Mouse (Mus musculus): ENCODE results near the gene Akt3. TPM values are rescaled to one million over a fixed set of nuclear protein-coding genes. Genes with fewer than 3 reads are reported as not detected.

The Akt3 gene
- polyA plus RNA-seq, 1 experiment = 8.7 TPM

DNA sequence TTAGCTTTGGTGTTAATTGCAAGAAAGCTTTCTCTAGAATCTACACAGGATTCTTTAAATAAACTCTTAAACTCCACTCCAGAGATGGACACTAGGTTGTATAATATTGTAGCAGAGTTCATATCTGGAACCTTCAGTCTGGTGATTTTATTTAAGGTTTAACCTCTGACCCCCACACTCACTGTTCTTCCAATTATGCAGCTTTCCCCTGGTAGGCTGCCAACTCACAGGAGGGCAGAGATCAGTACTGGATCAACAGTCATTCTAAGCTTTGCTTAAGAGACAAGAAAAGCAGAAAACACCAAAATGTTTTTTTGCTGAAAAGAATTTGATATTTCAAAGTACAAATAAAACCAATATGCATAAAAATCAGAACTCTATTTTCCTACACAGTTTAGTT, 212.1 kb downstream of the Akt3 start:
- no peaks in the 10 kb centered on the region for H3K27me3 ChIP-seq (ENCODE audit: control insufficient read depth, insufficient read depth, insufficient read length)
- H3K4me3 ChIP-seq = no peak overlapping the region
- H3K4me2 ChIP-seq (ENCODE audit: low read depth) = no peak overlapping the region
- TF ChIP-seq SRF (IDR thresholded peaks at IDR 0.05; ENCODE audit: control insufficient read depth, insufficient read length, low read depth) (no peak), TCF12 (IDR thresholded peaks at IDR 0.05; ENCODE audit: insufficient read depth, poor library complexity, severe bottlenecking) (no peak), MYOD1 (IDR thresholded peaks at IDR 0.05; ENCODE audit: control insufficient read depth in 1 of 3, insufficient read length in 2 of 3, low read depth in 2 of 3) (no peak), MAX (IDR thresholded peaks at IDR 0.05; ENCODE audit: low read depth) (no peak), CEBPB (IDR thresholded peaks at IDR 0.05; ENCODE audit: insufficient read depth, poor library complexity, severe bottlenecking) (no peak), TCF3 (IDR thresholded peaks at IDR 0.05; ENCODE audit: insufficient read length, low read depth) (no peak)
- H3K79me2 ChIP-seq (ENCODE audit: control insufficient read depth, insufficient read depth) = no peaks in the 10 kb centered on the region
- no peak overlapping the region for H3ac ChIP-seq (ENCODE audit: control insufficient read depth, insufficient read length)
- H3K36me3 ChIP-seq (ENCODE audit: control insufficient read depth, insufficient read depth) = peaks cover 5% of the 10 kb centered on the region

DNA sequence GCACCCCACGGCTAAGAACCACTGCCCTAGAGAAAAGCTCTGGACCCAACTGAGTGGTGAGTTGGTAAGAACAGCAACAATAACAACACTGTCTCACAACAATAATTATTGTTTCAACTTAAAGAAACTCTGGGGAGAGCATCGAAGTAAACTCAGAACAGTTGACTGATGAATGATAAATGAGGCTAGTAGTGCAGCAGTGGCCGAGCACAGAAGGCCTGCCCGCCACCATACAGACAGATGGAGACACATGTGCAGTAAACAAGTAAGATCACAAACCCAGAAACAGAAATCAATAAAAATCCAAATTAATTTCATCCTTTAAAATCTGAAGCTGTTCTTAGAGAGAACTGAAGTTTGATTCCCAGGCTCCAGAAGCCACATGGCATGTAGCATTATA, 217.9 kb downstream of the Akt3 start:
- H3ac ChIP-seq (ENCODE audit: control insufficient read depth, insufficient read length) = no peak overlapping the region
- no peaks in the 10 kb centered on the region for H3K36me3 ChIP-seq (ENCODE audit: control insufficient read depth, insufficient read depth)
- no peak for TF ChIP-seq MYOD1 (IDR thresholded peaks at IDR 0.05; ENCODE audit: control insufficient read depth in 1 of 3, insufficient read length in 2 of 3, low read depth in 2 of 3)
- no peak for TF ChIP-seq POLR2A (IDR thresholded peaks at IDR 0.05; ENCODE audit: insufficient read length, low read depth)
- no peak for TF ChIP-seq E2F4 (IDR thresholded peaks at IDR 0.05; ENCODE audit: insufficient read depth)
- H3K4me2 ChIP-seq (ENCODE audit: low read depth) = no peak overlapping the region
- no peak overlapping the region for H3K4me3 ChIP-seq
- no peaks in the 10 kb centered on the region for H3K27me3 ChIP-seq (ENCODE audit: control insufficient read depth, insufficient read depth, insufficient read length)
- no peaks in the 10 kb centered on the region for H3K79me2 ChIP-seq (ENCODE audit: control insufficient read depth, insufficient read depth)

DNA sequence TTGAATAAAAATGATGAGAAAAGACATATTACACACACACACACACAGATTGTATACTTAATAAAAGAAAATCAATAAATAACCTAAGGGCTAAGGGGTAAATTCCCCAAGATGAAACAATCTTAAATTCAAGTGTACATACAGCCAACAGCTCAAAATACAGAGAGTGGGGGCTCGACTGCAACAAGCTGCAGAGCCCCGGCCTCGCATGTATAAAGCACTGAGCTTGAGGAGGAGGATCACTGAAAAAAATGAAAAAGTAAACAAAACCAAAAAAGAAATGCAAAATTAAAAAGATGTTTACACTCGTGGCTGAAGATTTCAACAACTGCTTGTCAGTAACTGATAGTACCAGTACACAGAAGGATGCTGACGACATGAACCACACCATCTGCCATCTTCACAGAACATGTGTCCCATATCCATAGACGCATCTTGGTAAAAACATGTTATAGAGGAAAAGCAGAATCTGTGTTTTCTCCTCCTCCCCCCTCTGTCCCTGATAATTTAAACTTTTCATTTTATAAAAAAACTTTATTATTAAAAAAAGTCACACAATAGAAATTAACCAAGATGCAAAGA, 218.8 kb downstream of the Akt3 start:
- no peak overlapping the region for H3K4me2 ChIP-seq (ENCODE audit: low read depth)
- TF ChIP-seq REST (IDR thresholded peaks at IDR 0.05; ENCODE audit: insufficient read depth, insufficient read length) = no peak
- no peak for TF ChIP-seq POLR2A (IDR thresholded peaks at IDR 0.05; ENCODE audit: insufficient read length, low read depth)
- no peak for TF ChIP-seq TCF12 (IDR thresholded peaks at IDR 0.05; ENCODE audit: insufficient read depth, poor library complexity, severe bottlenecking)
- no peak for TF ChIP-seq POLR2AphosphoS2 (IDR thresholded peaks at IDR 0.05; ENCODE audit: insufficient read length, low read depth)
- TF ChIP-seq CEBPB (IDR thresholded peaks at IDR 0.05; ENCODE audit: insufficient read depth, poor library complexity, severe bottlenecking) = no peak
- TF ChIP-seq E2F4 (IDR thresholded peaks at IDR 0.05; ENCODE audit: insufficient read depth) = no peak
- TF ChIP-seq USF1 (IDR thresholded peaks at IDR 0.05; ENCODE audit: low read depth) = no peak
- no peak for TF ChIP-seq SRF (IDR thresholded peaks at IDR 0.05; ENCODE audit: control insufficient read depth, insufficient read length, low read depth)
- no peak for TF ChIP-seq MYOG (IDR thresholded peaks at IDR 0.05; ENCODE audit: control insufficient read depth in 1 of 3, insufficient read depth in 1 of 3, insufficient read length in 2 of 3, low read depth in 2 of 3)

DNA sequence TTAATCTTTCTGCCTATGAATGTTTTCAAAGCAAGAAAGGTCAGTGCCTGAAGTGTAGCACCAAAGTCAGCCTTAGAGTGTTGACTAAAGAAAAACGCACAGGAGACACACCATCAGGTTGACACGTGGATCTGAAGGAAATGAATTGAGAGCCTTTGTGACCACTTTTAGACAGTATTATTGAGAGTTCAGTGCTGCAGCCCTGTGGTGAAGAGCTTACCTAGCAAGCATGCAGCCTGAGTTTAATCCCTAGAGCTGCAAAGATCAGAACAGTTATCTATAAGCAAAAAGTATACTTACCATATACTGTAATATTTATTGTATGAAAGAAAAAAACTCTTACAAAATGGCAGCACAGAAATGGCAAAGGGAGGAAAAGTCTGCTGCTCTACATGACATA, 219.6 kb downstream of the Akt3 start:
- TF ChIP-seq TCF3 (IDR thresholded peaks at IDR 0.05; ENCODE audit: insufficient read length, low read depth) (no peak), MAX (IDR thresholded peaks at IDR 0.05; ENCODE audit: low read depth) (no peak), TCF12 (IDR thresholded peaks at IDR 0.05; ENCODE audit: insufficient read depth, poor library complexity, severe bottlenecking) (no peak), USF1 (IDR thresholded peaks at IDR 0.05; ENCODE audit: low read depth) (no peak), CEBPB (IDR thresholded peaks at IDR 0.05; ENCODE audit: insufficient read depth, poor library complexity, severe bottlenecking) (no peak), E2F4 (IDR thresholded peaks at IDR 0.05; ENCODE audit: insufficient read depth) (no peak)
- no peak overlapping the region for H3K4me3 ChIP-seq

More for the DNA sequence above, 218.8 kb downstream of the Akt3 start:
- Histone ChIP-seq H3K27me3 (ENCODE audit: control insufficient read depth, insufficient read depth, insufficient read length) (no peaks in the 10 kb centered on the region), H3K4me3 (no peak overlapping the region), H3K79me2 (ENCODE audit: control insufficient read depth, insufficient read depth) (no peaks in the 10 kb centered on the region), H3ac (ENCODE audit: control insufficient read depth, insufficient read length) (no peak overlapping the region), H3K36me3 (ENCODE audit: control insufficient read depth, insufficient read depth) (no peaks in the 10 kb centered on the region)

DNA sequence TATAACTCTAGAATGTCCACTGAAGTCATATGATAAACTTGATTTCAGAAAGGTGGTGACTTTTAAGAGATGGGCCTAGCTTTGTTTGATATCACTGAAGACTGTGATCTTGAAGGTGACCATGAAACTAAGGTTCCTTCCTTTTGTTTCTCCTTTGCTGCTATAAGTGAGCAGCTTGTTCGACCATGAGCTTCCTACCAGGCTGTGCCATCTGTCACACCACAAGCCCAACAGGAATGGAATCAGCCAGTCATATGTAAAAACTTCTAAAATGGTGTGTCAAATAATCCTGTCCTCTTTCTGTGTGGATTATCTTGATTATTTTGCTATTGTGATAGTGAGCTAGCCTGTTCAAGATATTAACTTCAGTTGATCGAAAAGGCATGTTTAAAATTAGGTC, 222.5 kb downstream of the Akt3 start:
- no peaks in the 10 kb centered on the region for H3K79me2 ChIP-seq (ENCODE audit: control insufficient read depth, insufficient read depth)
- H3K27me3 ChIP-seq (ENCODE audit: control insufficient read depth, insufficient read depth, insufficient read length) = no peaks in the 10 kb centered on the region
- no peak for TF ChIP-seq CEBPB (IDR thresholded peaks at IDR 0.05; ENCODE audit: insufficient read depth, poor library complexity, severe bottlenecking)
- no peak for TF ChIP-seq POLR2A (IDR thresholded peaks at IDR 0.05; ENCODE audit: insufficient read length, low read depth)
- no peak for TF ChIP-seq TCF3 (IDR thresholded peaks at IDR 0.05; ENCODE audit: insufficient read length, low read depth)
- TF ChIP-seq USF1 (IDR thresholded peaks at IDR 0.05; ENCODE audit: low read depth) = no peak
- no peak for TF ChIP-seq MAX (IDR thresholded peaks at IDR 0.05; ENCODE audit: low read depth)
- no peak overlapping the region for H3ac ChIP-seq (ENCODE audit: control insufficient read depth, insufficient read length)
- no peaks in the 10 kb centered on the region for H3K36me3 ChIP-seq (ENCODE audit: control insufficient read depth, insufficient read depth)
- H3K4me2 ChIP-seq (ENCODE audit: low read depth) = no peak overlapping the region
- H3K4me3 ChIP-seq = no peak overlapping the region

More for the DNA sequence above, 219.6 kb downstream of the Akt3 start:
- Histone ChIP-seq H3K4me2 (ENCODE audit: low read depth) (no peak overlapping the region), H3K36me3 (ENCODE audit: control insufficient read depth, insufficient read depth) (no peaks in the 10 kb centered on the region), H3ac (ENCODE audit: control insufficient read depth, insufficient read length) (no peak overlapping the region), H3K27me3 (ENCODE audit: control insufficient read depth, insufficient read depth, insufficient read length) (no peaks in the 10 kb centered on the region), H3K79me2 (ENCODE audit: control insufficient read depth, insufficient read depth) (no peaks in the 10 kb centered on the region)

DNA sequence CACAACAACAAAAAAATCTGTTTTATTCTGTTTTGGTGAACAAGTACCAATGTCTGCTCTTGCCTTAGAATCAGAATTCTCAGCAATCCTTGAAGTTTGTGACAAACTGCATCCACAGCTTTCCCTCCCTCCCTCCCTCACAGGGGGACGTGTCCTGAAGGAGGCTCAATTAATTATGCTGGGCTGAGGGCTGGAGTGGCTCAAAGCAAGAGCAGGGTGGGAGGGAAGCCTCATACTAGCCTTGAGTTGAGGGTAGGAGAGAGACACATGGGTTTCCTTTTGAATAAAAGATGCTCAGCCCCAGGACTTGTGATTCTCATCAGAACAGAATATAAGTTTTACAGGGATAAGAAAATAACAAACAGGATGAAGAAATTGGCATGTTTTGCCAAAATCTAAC, 225.8 kb downstream of the Akt3 start:
- H3K79me2 ChIP-seq (ENCODE audit: control insufficient read depth, insufficient read depth) = no peaks in the 10 kb centered on the region
- no peak overlapping the region for H3K4me2 ChIP-seq (ENCODE audit: low read depth)
- H3K27me3 ChIP-seq (ENCODE audit: control insufficient read depth, insufficient read depth, insufficient read length) = no peaks in the 10 kb centered on the region
- TF ChIP-seq POLR2A (IDR thresholded peaks at IDR 0.05; ENCODE audit: insufficient read length, low read depth) = no peak
- no peak for TF ChIP-seq USF1 (IDR thresholded peaks at IDR 0.05; ENCODE audit: low read depth)
- no peak for TF ChIP-seq MYOG (IDR thresholded peaks at IDR 0.05; ENCODE audit: control insufficient read depth in 1 of 3, insufficient read depth in 1 of 3, insufficient read length in 2 of 3, low read depth in 2 of 3)
- TF ChIP-seq E2F4 (IDR thresholded peaks at IDR 0.05; ENCODE audit: insufficient read depth) = no peak
- TF ChIP-seq MYOD1 (IDR thresholded peaks at IDR 0.05; ENCODE audit: control insufficient read depth in 1 of 3, insufficient read length in 2 of 3, low read depth in 2 of 3) = no peak
- TF ChIP-seq CEBPB (IDR thresholded peaks at IDR 0.05; ENCODE audit: insufficient read depth, poor library complexity, severe bottlenecking) = no peak
- no peak for TF ChIP-seq MAX (IDR thresholded peaks at IDR 0.05; ENCODE audit: low read depth)
- TF ChIP-seq TCF3 (IDR thresholded peaks at IDR 0.05; ENCODE audit: insufficient read length, low read depth) = no peak
- no peak for TF ChIP-seq POLR2AphosphoS2 (IDR thresholded peaks at IDR 0.05; ENCODE audit: insufficient read length, low read depth)
- no peak for TF ChIP-seq SRF (IDR thresholded peaks at IDR 0.05; ENCODE audit: control insufficient read depth, insufficient read length, low read depth)
- no peak for TF ChIP-seq REST (IDR thresholded peaks at IDR 0.05; ENCODE audit: insufficient read depth, insufficient read length)
- TF ChIP-seq TCF12 (IDR thresholded peaks at IDR 0.05; ENCODE audit: insufficient read depth, poor library complexity, severe bottlenecking) = no peak
- H3ac ChIP-seq (ENCODE audit: control insufficient read depth, insufficient read length) = no peak overlapping the region
- no peaks in the 10 kb centered on the region for H3K36me3 ChIP-seq (ENCODE audit: control insufficient read depth, insufficient read depth)
- no peak overlapping the region for H3K4me3 ChIP-seq

Measured in myocyte (in vitro differentiated cells).